Mouse (Mus musculus) kidney, postnatal 25 days (tissue): ENCODE results near the gene Scand1.

Experiments used
- DNase-seq, 2 experiments: peaks; one replicate each; pipeline ENCODE4 v3.0.0; 2021; ENCODE audit warnings: mixed read lengths in 2 of 2

Gene Scand1

GRCm38 (mm10) chr2:156312297-156312897, at the start of gene Scand1, which contains the start of gene Cnbd2:
Scand1 (minus strand) TSS chr2:156312704.
Cnbd2 (plus strand) TSS chr2:156312299.
- DNase-seq, result peak; percentile 85 to 93

- peak; percentile 84 to 91 for DNase-seq
Measured at GRCm38 (mm10) chr2:156356031-156356430, 43.5 kb upstream of the Scand1 start.

- DNase-seq, result peak; percentile 18 to 50
Measured at GRCm38 (mm10) chr2:156353265-156353692, 40.8 kb upstream of the Scand1 start.

GRCm38 (mm10) chr2:156352413-156353165, 40.1 kb upstream of the Scand1 start:
- peak in 1 of 2 experiments; percentile 43 for DNase-seq

GRCm38 (mm10) chr2:156351243-156351642, 38.7 kb upstream of the Scand1 start:
- peak in 1 of 2 experiments; percentile 19 for DNase-seq

- no peak for DNase-seq
Measured at GRCm38 (mm10) chr2:156349286-156349848, 36.9 kb upstream of the Scand1 start.

- DNase-seq, result no peak
Measured at GRCm38 (mm10) chr2:156348812-156349211, 36.3 kb upstream of the Scand1 start.

- peak in 1 of 2 experiments; percentile 53 for DNase-seq
Measured at GRCm38 (mm10) chr2:156344775-156345532, 32.5 kb upstream of the Scand1 start.

- DNase-seq, result no peak
Measured at GRCm38 (mm10) chr2:156340078-156340477, 27.6 kb upstream of the Scand1 start.

GRCm38 (mm10) chr2:156331446-156331965, 19.0 kb upstream of the Scand1 start:
- no peak for DNase-seq

GRCm38 (mm10) chr2:156330681-156331080, 18.2 kb upstream of the Scand1 start:
- no peak for DNase-seq

GRCm38 (mm10) chr2:156324681-156325080, 12.2 kb upstream of the Scand1 start:
- DNase-seq, result peak; percentile 46 to 70

- no peak for DNase-seq
Measured at GRCm38 (mm10) chr2:156324116-156324588, 11.6 kb upstream of the Scand1 start.

GRCm38 (mm10) chr2:156321538-156321937, 9.0 kb upstream of the Scand1 start:
- DNase-seq, result no peak

GRCm38 (mm10) chr2:156318491-156318890, 6.0 kb upstream of the Scand1 start:
- no peak for DNase-seq

- no peak for DNase-seq
Measured at GRCm38 (mm10) chr2:156314811-156315210, 2.3 kb upstream of the Scand1 start.

GRCm38 (mm10) chr2:156313153-156313552, 649 bp upstream of the Scand1 start:
- no peak for DNase-seq

- DNase-seq, result peak; percentile 74 to 87
Measured at GRCm38 (mm10) chr2:156311841-156312291, 638 bp downstream of the Scand1 start.

GRCm38 (mm10) chr2:156311441-156311840, 1.1 kb downstream of the Scand1 start:
- no peak for DNase-seq

- DNase-seq, result no peak
Measured at GRCm38 (mm10) chr2:156310945-156311344, 1.6 kb downstream of the Scand1 start.

- no peak for DNase-seq
Measured at GRCm38 (mm10) chr2:156310455-156310854, 2.0 kb downstream of the Scand1 start.

GRCm38 (mm10) chr2:156309948-156310347, 2.6 kb downstream of the Scand1 start:
- DNase-seq, result no peak
